Mouse (Mus musculus) left cerebral cortex, adult 11 months (tissue): Measurements from ENCODE around the gene Sorcs1.

Source experiments
- DNase-seq: peaks from one replicate; pipeline ENCODE4 v3.0.0; 2022; ENCODE audit warnings: low spot score

Sorcs1 gene

DNA sequence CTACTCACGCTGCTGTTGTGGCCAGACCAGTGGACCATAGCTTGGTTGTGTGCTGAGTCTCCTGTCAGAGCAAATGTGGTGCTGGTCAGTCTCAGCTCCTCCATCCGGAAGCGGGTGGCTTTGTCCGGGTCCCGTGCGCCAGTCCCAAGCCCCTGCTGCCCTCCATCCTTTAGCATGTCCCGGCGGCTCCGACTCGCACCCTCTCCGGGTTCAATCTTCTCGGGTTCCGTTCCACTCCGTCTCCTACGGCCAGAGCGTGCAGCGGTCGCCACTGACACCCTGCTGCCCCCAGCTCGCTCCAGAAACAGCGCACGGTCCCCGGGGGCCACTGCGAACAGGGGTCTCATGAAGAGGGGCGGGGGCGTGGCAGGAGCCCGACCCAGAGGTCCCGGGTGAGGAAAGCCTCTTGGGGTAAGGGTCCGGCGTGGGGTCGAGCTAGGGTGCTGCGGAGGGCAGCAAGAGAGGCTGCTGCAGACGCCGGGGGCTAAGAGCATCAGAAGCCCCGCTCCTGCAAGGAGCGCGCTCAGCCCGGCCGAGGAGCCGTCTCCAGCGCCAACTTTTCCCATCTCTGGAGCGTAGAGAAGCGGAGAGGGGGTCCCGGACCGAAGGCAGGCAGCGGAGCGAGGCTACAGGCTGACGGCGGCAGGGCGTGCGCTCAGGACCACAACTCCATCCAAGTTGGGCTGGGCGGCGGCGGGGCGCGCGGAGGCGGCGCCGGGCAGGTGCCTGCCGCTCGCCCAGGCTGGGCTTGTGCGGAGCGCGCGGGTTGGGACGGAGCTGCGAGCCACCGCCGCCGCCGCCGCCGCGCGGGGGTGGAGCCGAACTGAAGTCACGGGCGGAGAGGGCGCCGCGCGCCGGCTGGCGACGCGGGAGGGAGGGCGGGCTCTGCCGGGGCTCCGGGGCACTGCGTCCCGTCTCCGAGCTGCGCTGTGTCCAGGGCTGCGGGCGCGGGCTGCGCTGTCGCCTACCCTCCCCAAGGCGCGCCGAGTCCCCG lies at the start of gene Sorcs1:
Gene Sorcs1 (minus strand): TSS at position 744 of the 994 bp plus-strand sequence.
- DNase-seq: no peak

- no peak for DNase-seq
Measured at GRCm38 (mm10) chr19:50683277-50683676, 4.8 kb upstream of the Sorcs1 start.

DNA sequence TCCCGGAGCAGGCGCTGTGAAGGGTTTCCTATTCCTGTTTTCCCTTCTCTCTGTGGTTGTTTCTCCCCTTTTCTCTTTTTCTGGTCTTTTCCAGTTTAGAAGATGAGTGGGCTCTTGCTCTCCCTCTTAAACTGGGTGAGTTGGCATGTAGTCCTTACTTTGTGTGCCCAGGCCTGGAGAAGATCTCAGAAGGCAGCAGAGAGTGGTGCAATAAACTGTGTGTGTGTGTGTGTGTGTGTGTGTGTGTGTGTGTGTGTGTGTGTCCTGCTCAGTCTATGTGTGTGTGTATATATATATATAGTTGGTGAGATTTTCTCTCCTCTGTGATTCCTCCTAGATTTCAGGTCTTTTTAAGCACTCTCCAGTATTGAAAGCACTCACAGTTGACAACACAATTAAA lies 500 bp upstream of the Sorcs1 start:
- DNase-seq: no peak

GRCm38 (mm10) chr19:50676578-50677524 lies 1.6 kb downstream of the Sorcs1 start:
- DNase-seq: no peak

DNA sequence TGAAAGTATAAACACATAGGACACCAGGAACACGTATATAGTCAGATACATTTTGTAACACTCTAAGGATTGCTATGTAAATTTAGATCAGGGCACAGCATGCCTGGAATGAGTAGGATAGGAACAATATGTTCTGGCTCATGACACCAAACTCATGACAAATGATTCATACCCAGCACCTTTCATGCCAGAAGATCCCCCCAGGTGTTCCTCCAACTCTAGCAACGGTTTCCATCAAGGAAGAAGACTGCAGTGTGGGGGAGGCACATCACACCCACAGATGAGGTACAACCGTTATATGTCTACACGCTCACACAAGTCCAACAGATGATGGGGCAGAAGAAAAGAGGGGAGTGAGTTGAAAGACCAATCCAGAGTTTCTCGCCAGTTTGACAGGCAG lies 3.5 kb downstream of the Sorcs1 start:
- peak; percentile 48 for DNase-seq

DNA sequence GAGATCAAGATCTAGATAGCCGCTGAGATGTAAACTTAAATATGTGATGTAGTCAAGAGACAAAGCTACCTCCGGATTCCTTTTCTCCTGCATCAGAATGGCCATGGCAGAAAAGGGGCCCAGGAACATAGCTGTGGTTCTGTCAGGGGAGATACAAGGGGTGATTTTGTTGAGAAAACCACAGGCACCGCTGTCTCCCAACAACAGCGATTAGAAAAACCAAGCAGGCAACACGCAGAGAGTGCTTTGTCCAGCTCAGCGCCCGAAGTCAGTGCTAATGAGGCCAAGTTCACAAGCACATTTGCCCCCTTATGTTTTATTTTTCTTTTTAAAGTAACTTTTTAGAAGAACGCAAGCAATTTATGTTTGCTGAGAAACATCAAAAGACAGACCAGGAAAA lies 10.9 kb downstream of the Sorcs1 start:
- no peak for DNase-seq

- no peak for DNase-seq
Measured at GRCm38 (mm10) chr19:50664311-50664710, 14.1 kb downstream of the Sorcs1 start.

DNA sequence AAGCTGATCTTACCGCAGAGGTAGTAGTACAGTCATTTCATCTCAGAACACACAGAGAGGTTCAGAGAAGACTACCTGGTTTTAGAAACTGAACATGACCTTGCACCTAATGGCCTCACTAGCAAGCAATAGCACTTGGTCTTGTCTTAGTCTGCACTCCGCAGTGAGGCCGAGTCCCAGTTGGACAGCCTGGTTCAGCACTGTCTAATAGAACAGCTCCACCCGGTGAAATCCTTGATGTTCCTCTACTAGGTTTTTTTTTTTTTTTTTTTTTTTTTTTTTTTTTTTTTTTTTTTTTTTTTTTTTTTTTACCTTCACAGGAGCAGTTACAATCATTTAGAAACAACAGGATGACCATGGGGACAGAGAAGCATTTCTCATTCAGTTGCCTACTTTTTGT lies 19.3 kb downstream of the Sorcs1 start:
- no peak for DNase-seq

GRCm38 (mm10) chr19:50652750-50653149 lies 25.7 kb downstream of the Sorcs1 start:
- DNase-seq: no peak

DNA sequence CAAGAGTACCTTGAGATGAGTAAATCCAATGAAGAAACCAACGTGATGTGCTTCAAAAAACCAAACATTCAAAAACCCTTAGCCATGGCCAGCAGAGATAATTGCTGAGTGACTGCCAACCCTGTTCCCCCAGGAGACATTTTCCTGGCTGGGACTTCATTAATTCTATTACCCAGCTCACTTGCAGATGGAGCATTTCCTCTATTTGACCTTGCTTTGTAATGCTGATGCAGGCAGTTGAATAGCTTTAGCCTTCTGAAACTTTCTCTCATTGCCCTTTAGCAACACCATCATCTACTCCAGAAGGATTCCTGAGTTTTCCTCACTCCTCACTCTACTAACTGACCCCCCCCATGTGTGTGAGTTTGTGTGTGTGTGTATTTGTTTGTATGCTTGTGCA lies 34.6 kb downstream of the Sorcs1 start:
- DNase-seq: no peak

DNA sequence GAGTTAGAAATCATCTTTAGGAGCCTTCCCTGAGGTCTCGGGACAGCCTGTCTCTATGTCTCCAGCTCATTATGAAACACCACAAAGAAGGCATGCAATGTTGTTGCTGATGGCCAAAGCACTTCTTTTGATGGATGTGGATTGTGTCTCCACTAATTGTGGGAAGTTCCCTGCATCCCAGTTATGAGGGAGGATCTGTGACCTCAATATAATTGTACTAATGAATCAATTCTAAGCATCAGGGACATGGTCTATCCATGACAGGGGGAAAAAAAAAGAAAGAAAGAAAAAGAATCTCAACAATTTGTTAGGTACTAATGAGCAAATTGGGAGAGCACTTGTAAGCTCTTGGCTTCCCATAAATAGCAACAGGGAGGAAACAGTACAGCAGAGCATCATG lies 36.3 kb downstream of the Sorcs1 start:
- no peak for DNase-seq

DNA sequence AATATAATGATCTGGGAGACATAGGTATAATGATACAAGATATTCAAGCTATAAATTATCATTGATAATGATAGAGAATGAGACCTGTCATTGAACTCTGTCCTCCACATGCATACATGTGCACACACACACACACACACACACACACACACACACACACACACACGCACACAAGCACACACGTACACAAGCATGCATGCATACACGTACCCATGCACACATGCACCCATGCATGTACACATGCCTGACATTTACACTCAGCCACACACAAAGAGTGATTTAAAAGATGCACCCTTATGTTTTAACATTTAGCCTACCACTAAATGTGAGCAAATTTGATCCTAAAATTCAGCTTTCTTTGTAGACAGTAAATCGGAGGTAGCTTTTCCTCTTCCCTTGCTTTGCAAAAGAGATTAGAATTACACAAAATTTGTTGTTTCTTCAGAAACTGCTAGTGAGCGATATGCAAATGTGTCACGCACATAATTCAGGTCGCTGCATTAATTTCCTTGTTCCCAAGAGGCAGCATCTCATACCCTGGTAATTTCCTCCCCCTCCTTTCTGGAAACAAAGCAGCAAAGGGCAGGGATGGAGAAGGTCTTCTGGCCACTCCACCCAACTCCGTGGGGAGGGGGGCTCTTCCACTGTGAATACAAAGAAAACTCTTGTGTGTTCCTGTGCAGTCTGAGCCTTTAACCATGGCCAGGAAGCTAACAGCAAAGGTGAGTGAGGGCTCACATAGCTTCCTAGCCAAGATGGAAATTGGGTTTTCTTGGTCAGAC lies 38.0 kb downstream of the Sorcs1 start:
- no peak for DNase-seq

DNA sequence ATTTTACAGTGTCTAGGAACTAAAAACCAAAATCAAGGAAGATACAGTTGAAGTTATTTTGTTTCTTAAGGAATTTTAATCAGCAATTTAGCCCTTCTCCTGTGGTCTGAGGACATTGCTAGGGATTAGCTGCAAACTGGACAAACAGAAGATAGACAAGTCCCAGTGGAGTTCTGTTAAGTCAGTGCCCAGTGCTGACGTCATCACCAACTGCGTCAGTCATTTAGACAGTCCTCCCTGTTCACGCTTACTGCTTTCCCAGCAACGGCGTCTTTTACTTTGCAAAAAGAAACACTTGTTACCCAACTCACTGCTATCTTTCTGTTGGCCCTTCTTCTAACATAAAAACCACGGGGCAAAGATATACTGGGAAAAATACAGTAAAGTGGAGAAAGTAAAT lies 40.3 kb downstream of the Sorcs1 start:
- no peak for DNase-seq

DNA sequence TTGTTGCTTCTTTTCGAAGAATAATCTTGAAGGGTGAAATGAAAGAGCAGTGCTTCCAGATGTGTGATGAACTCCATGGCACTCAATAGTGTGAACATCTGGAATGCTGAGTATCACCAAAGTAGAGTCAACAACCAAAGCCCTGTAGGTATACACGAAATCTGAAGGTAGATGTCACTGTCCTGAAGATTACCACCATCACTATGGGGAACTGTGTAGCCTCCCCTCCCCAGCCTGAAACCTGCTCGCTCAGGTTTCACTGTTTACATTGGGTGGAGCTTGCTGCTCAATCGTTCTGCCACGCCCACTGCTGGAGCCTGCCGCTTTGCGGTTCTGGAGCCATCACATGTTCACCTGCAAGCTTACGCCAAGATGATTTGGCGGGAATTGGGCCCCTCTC lies 64.4 kb downstream of the Sorcs1 start:
- DNase-seq: no peak

GRCm38 (mm10) chr19:50611619-50612018 lies 66.8 kb downstream of the Sorcs1 start:
- DNase-seq: no peak

GRCm38 (mm10) chr19:50603882-50604281 lies 74.6 kb downstream of the Sorcs1 start:
- no peak for DNase-seq

GRCm38 (mm10) chr19:50603380-50603779 lies 75.1 kb downstream of the Sorcs1 start:
- DNase-seq: no peak

DNA sequence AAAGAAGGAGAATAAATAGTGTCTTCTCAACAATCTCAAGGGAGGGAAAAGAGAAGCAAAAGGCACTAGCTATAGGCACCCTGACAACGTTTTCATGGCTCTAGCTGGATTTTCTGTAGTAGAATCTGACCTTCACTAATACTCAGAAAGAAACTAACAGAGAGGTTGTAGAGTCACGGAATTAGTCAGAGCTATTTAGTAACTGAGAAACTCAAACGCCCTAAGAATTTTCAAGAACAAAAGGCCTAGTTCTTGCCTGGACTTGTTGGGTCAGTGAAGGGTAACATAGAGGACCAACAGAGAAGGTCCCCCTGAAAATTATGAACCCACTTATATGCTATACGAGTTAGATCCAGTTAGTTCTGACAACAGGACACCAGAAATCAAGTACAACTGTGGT lies 81.1 kb downstream of the Sorcs1 start:
- no peak for DNase-seq

- DNase-seq: no peak
Measured at GRCm38 (mm10) chr19:50586182-50586581, 92.3 kb downstream of the Sorcs1 start.

DNA sequence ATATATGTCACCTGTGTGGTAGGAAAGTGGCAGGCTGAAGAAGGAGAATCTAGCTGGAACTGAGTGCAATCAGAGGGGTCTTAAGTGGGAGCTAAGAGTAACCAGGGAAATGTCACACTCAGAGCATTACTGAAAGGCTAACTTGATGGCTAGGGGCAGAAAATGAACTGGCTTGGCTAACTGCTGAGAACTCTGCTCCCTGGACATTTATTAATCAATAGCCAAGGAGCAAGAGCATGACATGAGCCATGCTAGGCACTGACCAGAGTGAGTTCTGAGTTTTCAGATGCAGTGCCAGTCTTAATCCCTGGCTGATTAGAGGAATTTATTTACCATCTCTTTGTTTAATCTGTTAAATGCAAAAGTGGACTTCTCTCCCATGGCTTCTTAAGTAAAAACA lies 95.5 kb downstream of the Sorcs1 start:
- no peak for DNase-seq

- no peak for DNase-seq
Measured at GRCm38 (mm10) chr19:50569669-50570195, 108.7 kb downstream of the Sorcs1 start.

GRCm38 (mm10) chr19:50566306-50566705 lies 112.1 kb downstream of the Sorcs1 start:
- no peak for DNase-seq
